Mouse (Mus musculus) testis, adult 2 months (tissue): ENCODE results near the gene Acvr2a. TPM values are rescaled to one million over a fixed set of nuclear protein-coding genes. Genes with fewer than 3 reads are reported as not detected.

ENCODE experiments used
- H3K27ac ChIP-seq: fragments of 200-500 bp; 2 replicates; pipeline ENCODE4 v1.5.1; 2012; ENCODE audit warnings: low read depth, low read length; ENCODE audit not compliant: control insufficient read depth, insufficient read depth
- H3K27me3 ChIP-seq: fragments of 200-500 bp; 2 replicates; pipeline ENCODE4 v1.6.1; 2012; ENCODE audit warnings: mild to moderate bottlenecking, low read length, moderate library complexity; ENCODE audit not compliant: control insufficient read depth, insufficient read depth
- H3K36me3 ChIP-seq: fragments of 200-500 bp; 2 replicates; pipeline ENCODE4 v1.6.1; 2012; ENCODE audit warnings: mild to moderate bottlenecking, low read length; ENCODE audit not compliant: control insufficient read depth, insufficient read depth
- H3K4me1 ChIP-seq: fragments of 200-500 bp; 2 replicates; pipeline ENCODE4 v1.6.1; 2012; ENCODE audit warnings: low read length; ENCODE audit not compliant: control insufficient read depth, insufficient read depth
- H3K4me3 ChIP-seq: fragments of 200-500 bp; 2 replicates; pipeline ENCODE4 v1.5.1; 2012; ENCODE audit warnings: low read depth, mild to moderate bottlenecking, low read length, moderate library complexity, mixed read lengths; ENCODE audit not compliant: control insufficient read depth
- CTCF ChIP-seq: fragments of 200-500 bp; IDR thresholded peaks from 2 replicates; pipeline ENCODE4 v1.5.1; 2012; ENCODE audit warnings: low read depth, mild to moderate bottlenecking, inconsistent platforms, low read length, moderate library complexity; ENCODE audit not compliant: control insufficient read depth, insufficient read depth, insufficient replicate concordance
- POLR2A ChIP-seq: fragments of 200-500 bp; IDR thresholded peaks from 2 replicates; pipeline ENCODE4 v1.6.1; 2012; ENCODE audit warnings: low read depth, mild to moderate bottlenecking, inconsistent platforms, low read length, moderate library complexity; ENCODE audit not compliant: control insufficient read depth
- polyA plus RNA-seq: library from polyadenylated mRNA; depleted of rRNA; stranded (reverse); fragments of >200 nt; gene quantifications from 2 replicates; pipeline ENCODE4 v1.2.3, GENCODE M21; 2012

Gene Acvr2a
- polyA plus RNA-seq, 1 experiment: 4.2 TPM

DNA sequence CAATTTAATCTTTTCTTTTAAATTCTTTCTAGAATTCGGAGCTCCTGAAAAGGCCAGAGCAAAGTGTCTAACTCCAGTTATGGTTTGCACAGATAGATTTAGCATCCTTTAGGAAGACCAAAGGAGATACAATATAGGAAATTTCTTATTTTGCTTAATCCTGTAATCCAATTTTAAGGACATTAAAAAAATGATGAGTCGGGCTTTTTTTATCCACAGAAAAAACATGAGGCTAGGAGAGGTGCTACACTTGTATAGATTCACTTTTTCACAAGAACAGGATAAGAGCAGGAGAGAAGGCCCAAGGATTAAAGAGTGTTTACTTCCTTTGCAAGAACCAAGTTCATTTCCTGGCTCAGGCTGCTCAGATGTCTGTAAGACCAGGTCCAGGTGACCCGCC lies 81.3 kb downstream of the Acvr2a start:
- Histone ChIP-seq H3K4me3 (no peak overlapping the region), H3K36me3 (no peaks in the 10 kb centered on the region), H3K4me1 (no peaks in the 10 kb centered on the region), H3K27ac (no peak overlapping the region), H3K27me3 (no peaks in the 10 kb centered on the region)
- TF ChIP-seq POLR2A (no peak), CTCF (no peak)

DNA sequence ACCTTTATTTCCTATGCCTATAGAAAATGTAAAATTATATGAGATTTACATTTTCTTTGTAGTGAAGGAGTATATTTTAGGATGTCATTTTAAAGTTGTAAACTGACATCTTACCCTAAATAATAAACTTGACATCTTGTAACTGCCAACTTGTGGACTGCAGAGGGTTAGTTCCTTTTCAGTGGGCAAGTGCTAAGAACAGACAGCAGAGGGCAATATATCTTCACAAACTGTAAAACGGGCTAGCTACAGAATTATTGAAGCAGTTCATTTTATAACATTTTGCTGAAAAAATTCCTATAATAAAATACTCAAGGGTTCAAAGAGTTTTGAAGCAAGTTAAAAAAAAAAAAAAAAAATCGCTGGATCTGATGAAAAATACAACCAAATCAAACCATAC lies 95.0 kb downstream of the Acvr2a start:
- TF ChIP-seq POLR2A (no peak), CTCF (no peak)
- Histone ChIP-seq H3K4me1 (no peaks in the 10 kb centered on the region), H3K27ac (no peak overlapping the region), H3K27me3 (no peaks in the 10 kb centered on the region), H3K4me3 (no peak overlapping the region), H3K36me3 (no peaks in the 10 kb centered on the region)

DNA sequence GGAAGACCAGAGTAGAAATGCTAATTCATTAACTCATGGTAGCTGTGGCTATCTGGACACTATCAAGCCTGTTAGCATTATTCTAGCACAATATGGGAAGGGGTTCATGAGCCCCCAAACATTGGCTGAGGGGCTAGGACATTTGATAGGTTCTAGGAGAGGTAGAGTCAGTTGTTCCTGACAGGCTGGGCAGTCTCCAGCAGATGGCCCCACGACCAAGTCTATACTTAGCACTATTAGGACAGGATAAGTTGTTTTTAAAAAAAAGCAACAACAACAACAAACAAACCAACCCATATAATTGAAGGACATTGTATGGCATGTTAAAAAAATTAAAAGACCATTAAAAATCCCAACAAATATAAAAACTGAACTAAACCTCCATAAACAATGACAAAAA lies 100.3 kb downstream of the Acvr2a start:
- Histone ChIP-seq H3K4me1 (no peaks in the 10 kb centered on the region), H3K27me3 (no peaks in the 10 kb centered on the region), H3K27ac (no peak overlapping the region), H3K36me3 (no peaks in the 10 kb centered on the region), H3K4me3 (no peak overlapping the region)
- TF ChIP-seq POLR2A (no peak), CTCF (no peak)

DNA sequence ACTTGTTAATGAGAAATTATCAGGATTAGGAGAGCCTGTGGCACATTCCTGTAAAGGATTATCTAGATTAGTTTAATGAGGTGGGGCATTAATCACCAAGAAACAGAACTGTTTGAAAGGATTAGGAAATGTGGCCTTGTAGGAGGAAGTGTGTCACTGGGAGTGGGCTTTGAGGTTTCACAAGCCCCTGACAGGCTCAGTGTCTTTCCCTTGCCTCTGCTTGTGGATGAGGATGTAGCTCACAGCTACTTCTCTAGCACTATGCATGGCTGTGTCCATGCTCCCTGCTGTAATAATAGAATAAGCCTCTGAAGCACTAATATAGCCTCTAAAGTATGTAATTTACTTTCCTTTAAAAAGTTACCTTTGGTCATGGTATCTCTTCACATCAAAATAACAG lies 101.9 kb downstream of the Acvr2a start:
- Histone ChIP-seq H3K27me3 (no peaks in the 10 kb centered on the region), H3K4me1 (no peaks in the 10 kb centered on the region), H3K36me3 (no peaks in the 10 kb centered on the region), H3K4me3 (no peak overlapping the region), H3K27ac (no peak overlapping the region)
- TF ChIP-seq POLR2A (no peak), CTCF (no peak)

DNA sequence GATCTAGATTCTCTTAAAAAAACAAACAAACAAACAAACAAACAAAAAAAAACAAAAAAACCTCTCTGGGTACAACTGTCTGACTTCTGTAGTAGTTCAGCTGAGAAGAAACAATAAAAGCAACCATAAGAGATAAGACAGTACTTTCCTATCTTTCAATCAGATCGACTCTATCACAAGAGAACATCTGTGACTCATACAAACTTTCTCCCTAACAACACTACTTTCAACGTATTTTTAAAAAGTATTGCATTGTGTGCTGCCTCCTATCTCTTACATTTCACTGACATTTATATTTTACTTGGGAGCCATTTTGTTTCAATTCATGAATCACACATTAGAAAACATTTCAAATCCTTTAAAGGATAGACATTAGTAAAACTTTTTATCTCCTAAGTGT lies 121.1 kb downstream of the Acvr2a start:
- no peak overlapping the region for H3K4me3 ChIP-seq
- H3K27ac ChIP-seq: no peak overlapping the region
- no peaks in the 10 kb centered on the region for H3K27me3 ChIP-seq
- TF ChIP-seq CTCF (no peak), POLR2A (no peak)
- no peaks in the 10 kb centered on the region for H3K4me1 ChIP-seq
- H3K36me3 ChIP-seq: no peaks in the 10 kb centered on the region; the same call in 1 of the 2 replicates

DNA sequence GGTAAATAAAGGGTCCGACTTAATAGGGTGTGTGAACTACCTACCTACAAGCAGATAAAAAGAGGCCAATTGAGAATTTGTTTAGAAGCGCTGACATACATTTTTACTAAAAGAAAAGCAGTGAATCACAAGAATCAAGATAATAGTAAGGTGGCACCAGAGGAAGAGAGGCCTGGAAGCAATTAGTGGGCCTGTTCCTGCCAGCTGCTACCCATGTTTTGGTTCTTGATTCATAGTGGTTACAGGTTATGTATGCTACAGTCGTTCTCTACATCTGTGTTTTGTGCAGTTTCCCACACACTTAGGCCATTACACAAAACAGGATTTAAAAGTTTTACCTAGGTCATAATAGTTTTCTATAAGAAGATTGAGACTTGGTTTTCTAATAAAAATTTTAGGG lies 133.9 kb downstream of the Acvr2a start:
- Histone ChIP-seq H3K36me3 (no peaks in the 10 kb centered on the region), H3K27me3 (no peaks in the 10 kb centered on the region), H3K4me3 (no peak overlapping the region), H3K27ac (no peak overlapping the region), H3K4me1 (no peaks in the 10 kb centered on the region)
- TF ChIP-seq POLR2A: no peak
- TF ChIP-seq CTCF: no peak

DNA sequence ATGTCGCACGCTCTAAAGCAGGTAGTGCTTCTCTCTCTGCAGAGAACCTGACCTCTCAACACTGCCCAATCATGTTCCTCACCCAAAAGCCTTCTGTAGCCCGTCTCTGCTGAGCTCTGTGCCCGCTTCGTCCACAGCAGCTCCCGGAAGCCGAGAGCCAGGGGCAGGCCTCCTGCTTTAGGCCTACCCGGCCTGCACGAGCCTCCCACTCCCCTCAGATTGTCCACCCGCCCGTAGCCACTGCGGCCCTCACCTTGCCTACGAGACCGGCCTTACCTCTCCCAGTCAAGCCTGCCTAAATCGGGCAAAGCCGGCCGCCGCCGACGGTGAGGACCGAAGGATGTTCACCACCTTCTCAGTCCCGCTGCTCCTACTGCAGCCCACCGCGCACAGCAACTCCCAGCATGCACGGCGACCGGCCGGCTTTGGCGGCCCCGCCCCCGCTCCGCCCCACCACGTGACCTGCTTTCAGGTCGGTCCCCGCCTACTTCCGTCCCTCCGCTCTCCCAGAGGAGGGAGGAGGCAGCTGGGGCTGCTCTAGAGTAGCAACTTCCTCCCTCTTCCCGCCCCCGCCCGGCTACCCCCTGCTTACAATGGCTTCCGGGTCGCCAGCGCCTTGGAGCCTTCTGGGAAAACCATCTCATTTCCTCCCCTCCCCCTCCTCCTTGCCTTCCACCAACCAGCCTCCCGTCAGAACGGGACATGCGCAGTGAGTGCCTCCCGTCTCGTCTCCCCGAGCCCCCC lies 135.1 kb downstream of the Acvr2a start, which contains the start of gene Mbd5:
Gene Mbd5 (plus strand): TSS at position 668 of the 744 bp plus-strand sequence.
- no peak for TF ChIP-seq CTCF
- TF ChIP-seq POLR2A: peak; percentile 95
- H3K4me3 ChIP-seq: peak within 1 kb of the TSS; percentile 94
- no peaks in the 10 kb centered on the region for H3K36me3 ChIP-seq
- no peaks in the 10 kb centered on the region for H3K4me1 ChIP-seq
- H3K27me3 ChIP-seq: no peaks in the 10 kb centered on the region
- H3K27ac ChIP-seq: peak within 1 kb of the TSS; percentile 86

DNA sequence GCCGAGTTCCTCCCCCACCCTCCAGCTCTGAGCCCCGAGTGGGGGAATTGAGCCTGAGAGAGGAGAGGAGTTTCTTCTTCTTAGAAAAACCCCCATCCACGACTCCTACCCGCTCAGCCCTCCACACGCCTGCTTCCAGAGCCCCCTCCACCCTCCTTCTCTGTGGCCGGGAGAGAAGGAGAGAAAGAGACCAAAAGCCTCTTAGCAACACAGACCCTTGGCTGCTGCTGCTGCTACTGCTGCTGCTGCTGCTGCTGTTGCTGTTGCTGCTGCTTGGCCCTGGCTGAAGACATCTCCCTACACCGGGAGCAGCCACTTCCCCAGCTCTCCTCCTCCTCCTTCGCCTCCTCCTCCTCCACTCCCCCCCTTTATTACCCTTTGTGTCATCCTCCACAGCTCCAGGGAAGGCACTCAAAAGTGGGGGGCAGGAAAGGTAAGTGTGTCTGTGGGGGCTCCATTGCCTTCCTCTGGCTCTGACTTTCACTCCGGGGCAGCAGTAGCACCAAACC lies 135.9 kb downstream of the Acvr2a start:
- TF ChIP-seq CTCF (no peak), POLR2A (peak; percentile 48; the same call in 1 of the 2 replicates)
- Histone ChIP-seq H3K4me1 (no peaks in the 10 kb centered on the region), H3K4me3 (peak overlapping the region; percentile 94), H3K27me3 (no peaks in the 10 kb centered on the region), H3K27ac (peak overlapping the region; percentile 86), H3K36me3 (no peaks in the 10 kb centered on the region)
